Mouse (Mus musculus): ENCODE measurements around the gene Tcirg1. TPM values are rescaled to one million over a fixed set of nuclear protein-coding genes. Genes with fewer than 3 reads are reported as not detected.

The Tcirg1 gene
- 235 and 315 TPM in 2 replicates for total RNA-seq (2023)

GRCm38 (mm10) chr19:3906795-3907786 lies at the start of gene Tcirg1:
Gene Tcirg1 (minus strand): TSS chr19:3907133.

GRCm38 (mm10) chr19:3935032-3935895 lies 28.3 kb upstream of the Tcirg1 start, which contains the start of gene Unc93b1:
Gene Unc93b1 (plus strand): TSS chr19:3935186.

GRCm38 (mm10) chr19:3929211-3929941 lies 22.4 kb upstream of the Tcirg1 start, which contains the start of gene Aldh3b1:
Gene Aldh3b1 (minus strand): TSS chr19:3929808.

GRCm38 (mm10) chr19:3912337-3913204 lies 5.6 kb upstream of the Tcirg1 start, which contains the start of gene Ndufs8:
Gene Ndufs8 (minus strand): TSS chr19:3912774.

GRCm38 (mm10) chr19:3851502-3851962 lies 55.4 kb downstream of the Tcirg1 start, which contains the start of gene Chka:
Gene Chka (plus strand): TSS chr19:3851773.

Other genes starting within 250 kb of the Tcirg1 start
- 15.7 and 19.8 TPM in 2 replicates for gene Lrp5, start 220.6 kb downstream of the Tcirg1 start, total RNA-seq (2023)
- gene 1810055G02Rik, start 198.8 kb downstream of the Tcirg1 start, total RNA-seq (2023) = 23.7 and 30.0 TPM in 2 replicates
- 83.5 and 94.8 TPM in 2 replicates for gene Kmt5b, start 139.7 kb downstream of the Tcirg1 start, total RNA-seq (2023)
- 104 and 157 TPM in 2 replicates for gene Chka, start 55.4 kb downstream of the Tcirg1 start, total RNA-seq (2023)
- gene Ndufs8, start 5.6 kb upstream of the Tcirg1 start, total RNA-seq (2023) = 44.6 and 47.3 TPM in 2 replicates
- 138 and 146 TPM in 2 replicates for gene Aldh3b1, start 22.7 kb upstream of the Tcirg1 start, total RNA-seq (2023)
- 222 and 238 TPM in 2 replicates for gene Unc93b1, start 28.1 kb upstream of the Tcirg1 start, total RNA-seq (2023)
- gene Aldh3b3, start 51.5 kb upstream of the Tcirg1 start, total RNA-seq (2023) = 12.3 and 13.0 TPM in 2 replicates
- gene Aldh3b2, start 65.2 kb upstream of the Tcirg1 start, total RNA-seq (2023) = 14.1 and 14.2 TPM in 2 replicates
- 0.41 and 0.82 TPM in 2 replicates for gene Acy3, start 79.4 kb upstream of the Tcirg1 start, total RNA-seq (2023)
- not detected in 2 replicates for gene Tbx10, start 85.6 kb upstream of the Tcirg1 start, total RNA-seq (2023)
- 4.5 and 5.4 TPM in 2 replicates for gene Nudt8, start 93.4 kb upstream of the Tcirg1 start, total RNA-seq (2023)
- gene Gm49405, start 93.5 kb upstream of the Tcirg1 start, total RNA-seq (2023) = 0.59 and 0.79 TPM in 2 replicates
- gene Doc2g, start 96.2 kb upstream of the Tcirg1 start, total RNA-seq (2023) = 0.88 and 1.4 TPM in 2 replicates
- 40.2 and 72.5 TPM in 2 replicates for gene Ndufv1, start 105.7 kb upstream of the Tcirg1 start, total RNA-seq (2023)
- gene Gstp1, start 130.9 kb upstream of the Tcirg1 start, total RNA-seq (2023) = 38.4 and 47.3 TPM in 2 replicates
- gene Gstp2, start 138.9 kb upstream of the Tcirg1 start, total RNA-seq (2023) = 12.5 and 18.8 TPM in 2 replicates
- gene Gstp3, start 152.4 kb upstream of the Tcirg1 start, total RNA-seq (2023) = 4.0 and 6.2 TPM in 2 replicates
- gene Cabp2, start 174.4 kb upstream of the Tcirg1 start, total RNA-seq (2023) = not detected in 2 replicates
- 295 and 307 TPM in 2 replicates for gene Cdk2ap2, start 190.0 kb upstream of the Tcirg1 start, total RNA-seq (2023)
- gene Pitpnm1, start 192.9 kb upstream of the Tcirg1 start, total RNA-seq (2023) = 207 and 345 TPM in 2 replicates
- gene Aip, start 218.7 kb upstream of the Tcirg1 start, total RNA-seq (2023) = 85.4 and 90.4 TPM in 2 replicates
- gene Gpr152, start 232.7 kb upstream of the Tcirg1 start, total RNA-seq (2023) = 0.09 and 0.13 TPM in 2 replicates
- 0.27 TPM in 1 of 2 replicates, not detected in the other for gene Cabp4, start 236.9 kb upstream of the Tcirg1 start, total RNA-seq (2023)
- 170 and 186 TPM in 2 replicates for gene Coro1b, start 241.5 kb upstream of the Tcirg1 start, total RNA-seq (2023)
- 6.2 and 13.3 TPM in 2 replicates for gene Ptprcap, start 246.5 kb upstream of the Tcirg1 start, total RNA-seq (2023)